Mouse (Mus musculus): ENCODE measurements at regions not wholly inside any gene's neighbourhood (a gene's known extent, or its start where the extent isn't known, plus 50 kb on each side); places are given as distances from the start of the nearest gene placed in this dataset.

- in situ Hi-C loops (cut with MseI, MboI), result no loop called here
Observed at GRCm38 (mm10) chr3:81482742-81483141, 446.5 kb downstream of the Pdgfc start.

DNA sequence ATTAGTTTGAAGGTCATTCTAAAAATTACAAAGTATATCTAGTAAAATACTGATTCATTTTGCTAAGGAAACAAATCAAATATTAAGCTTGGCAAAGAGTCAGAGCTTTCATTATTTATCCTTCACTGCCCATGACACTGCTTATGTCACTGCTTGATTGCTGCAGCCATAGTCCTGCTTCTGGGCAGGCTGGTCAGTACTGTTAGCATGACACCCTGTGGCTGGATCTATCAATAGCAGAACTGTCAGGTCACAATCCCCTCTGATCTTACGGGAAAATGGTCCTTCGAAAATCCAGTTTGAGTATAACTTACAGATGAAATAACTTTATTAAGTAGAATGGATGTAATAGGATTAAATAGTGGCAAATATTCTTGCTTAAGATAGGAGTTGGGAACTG lies 447.1 kb downstream of the Pdgfc start:
- in situ Hi-C loops (cut with MseI, MboI), result no loop called here

- in situ Hi-C loops (cut with MseI, MboI), result no loop called here
Observed at GRCm38 (mm10) chr3:81505316-81505715, 427.1 kb upstream of the Ctso start.

GRCm38 (mm10) chr3:81508611-81509010 lies 423.8 kb upstream of the Ctso start:
- in situ Hi-C loops (cut with MseI, MboI), result no loop called here

DNA sequence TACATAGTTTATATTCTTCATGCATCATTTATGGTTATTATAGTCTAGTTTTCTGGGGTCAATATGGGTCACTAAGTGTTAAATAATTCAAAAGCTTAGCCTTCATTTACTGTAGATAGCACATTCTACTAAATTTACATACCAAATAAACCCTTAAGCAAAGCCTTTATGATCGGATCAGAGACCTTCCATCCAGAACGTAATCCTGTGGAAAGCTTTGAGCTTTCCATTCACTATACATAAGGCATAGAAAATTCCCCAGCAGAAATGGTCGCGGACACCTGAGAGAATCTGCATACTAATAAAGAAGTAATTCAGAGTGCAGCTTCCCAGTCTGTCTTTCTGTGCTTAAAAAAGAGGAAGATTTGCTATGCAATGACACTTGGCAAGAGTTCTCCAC lies 410.6 kb upstream of the Ctso start:
- in situ Hi-C loops (cut with MseI, MboI), result no loop called here

GRCm38 (mm10) chr3:81530872-81531271 lies 401.5 kb upstream of the Ctso start:
- in situ Hi-C loops (cut with MseI, MboI), result no loop called here

GRCm38 (mm10) chr3:81535448-81536205 lies 396.8 kb upstream of the Ctso start:
- in situ Hi-C loops (cut with MseI, MboI), result no loop called here

- in situ Hi-C loops (cut with MseI, MboI), result no loop called here
Observed at GRCm38 (mm10) chr3:81554773-81555172, 377.6 kb upstream of the Ctso start.

GRCm38 (mm10) chr3:81562610-81563258 lies 369.7 kb upstream of the Ctso start:
- in situ Hi-C loops (cut with MseI, MboI), result no loop called here

DNA sequence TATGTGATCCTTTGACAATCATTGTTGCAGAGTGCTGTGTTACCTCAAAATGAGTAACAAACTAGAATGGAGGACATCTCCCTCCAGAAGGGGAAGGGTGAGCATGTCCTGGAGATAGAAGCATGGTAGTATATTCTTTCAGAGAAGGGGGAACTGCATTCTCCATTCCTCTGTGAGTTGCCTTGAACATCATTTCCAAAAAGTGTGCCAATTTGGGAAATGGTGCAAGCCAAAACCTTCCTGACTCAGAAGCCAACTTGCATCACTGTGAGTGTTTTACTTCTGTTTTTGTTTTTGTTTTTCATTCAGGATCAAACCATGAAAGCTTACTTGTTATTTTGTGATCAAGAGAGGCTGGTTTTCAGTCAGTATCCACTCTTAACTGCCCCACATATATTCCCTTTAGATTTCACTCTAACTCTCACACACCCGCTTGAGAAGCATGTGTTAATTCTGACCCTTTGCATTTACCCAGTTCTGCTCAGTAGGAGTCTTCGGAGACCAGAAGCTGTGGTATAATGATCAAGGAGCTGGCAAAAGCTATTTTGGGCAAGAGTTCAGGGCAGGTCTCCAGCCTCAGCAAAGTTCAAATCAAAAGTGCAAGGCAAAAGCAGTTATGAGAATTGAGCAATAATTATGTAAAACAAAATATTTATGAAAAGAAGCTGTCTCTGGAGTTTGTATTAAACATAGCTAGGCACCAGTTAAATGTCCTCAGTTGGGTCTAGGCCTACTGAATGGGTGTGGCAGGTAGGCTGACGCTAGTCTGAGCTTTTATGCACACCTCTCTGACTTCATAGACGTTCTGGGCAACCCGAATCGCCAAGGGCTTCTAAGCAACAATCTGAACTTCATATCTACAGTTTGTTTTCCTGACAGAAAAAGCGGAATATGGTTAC lies 368.3 kb upstream of the Ctso start:
- in situ Hi-C loops (cut with MseI, MboI), result no loop called here

DNA sequence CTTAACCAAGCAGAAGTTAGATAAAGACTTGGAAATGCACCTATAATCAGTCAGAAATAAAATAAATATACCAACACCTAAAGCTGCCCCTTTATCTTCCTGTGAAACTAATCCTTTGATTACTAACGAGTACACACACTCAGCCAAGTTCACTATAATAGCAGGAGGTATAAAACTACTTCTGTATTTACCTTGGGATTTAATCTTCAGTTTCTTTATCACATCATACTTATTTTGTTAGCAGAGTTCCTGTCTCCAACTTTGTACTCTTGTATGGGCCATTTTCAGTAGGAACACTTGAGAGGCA lies 367.7 kb upstream of the Ctso start:
- in situ Hi-C loops (cut with MseI, MboI), result no loop called here

- in situ Hi-C loops (cut with MseI, MboI), result no loop called here
Observed at GRCm38 (mm10) chr3:81583387-81584027, 348.9 kb upstream of the Ctso start.

GRCm38 (mm10) chr3:81589109-81589508 lies 343.3 kb upstream of the Ctso start:
- in situ Hi-C loops (cut with MseI, MboI), result no loop called here

GRCm38 (mm10) chr3:81629157-81629556 lies 303.2 kb upstream of the Ctso start:
- in situ Hi-C loops (cut with MseI, MboI), result no loop called here

GRCm38 (mm10) chr3:81658490-81658889 lies 273.9 kb upstream of the Ctso start:
- in situ Hi-C loops (cut with MseI, MboI), result no loop called here

GRCm38 (mm10) chr3:81661620-81662019 lies 270.8 kb upstream of the Ctso start:
- in situ Hi-C loops (cut with MseI, MboI), result no loop called here

- in situ Hi-C loops (cut with MseI, MboI), result no loop called here
Observed at GRCm38 (mm10) chr3:81666262-81666661, 266.1 kb upstream of the Ctso start.

GRCm38 (mm10) chr3:81676570-81676969 lies 255.8 kb upstream of the Ctso start:
- in situ Hi-C loops (cut with MseI, MboI), result no loop called here

DNA sequence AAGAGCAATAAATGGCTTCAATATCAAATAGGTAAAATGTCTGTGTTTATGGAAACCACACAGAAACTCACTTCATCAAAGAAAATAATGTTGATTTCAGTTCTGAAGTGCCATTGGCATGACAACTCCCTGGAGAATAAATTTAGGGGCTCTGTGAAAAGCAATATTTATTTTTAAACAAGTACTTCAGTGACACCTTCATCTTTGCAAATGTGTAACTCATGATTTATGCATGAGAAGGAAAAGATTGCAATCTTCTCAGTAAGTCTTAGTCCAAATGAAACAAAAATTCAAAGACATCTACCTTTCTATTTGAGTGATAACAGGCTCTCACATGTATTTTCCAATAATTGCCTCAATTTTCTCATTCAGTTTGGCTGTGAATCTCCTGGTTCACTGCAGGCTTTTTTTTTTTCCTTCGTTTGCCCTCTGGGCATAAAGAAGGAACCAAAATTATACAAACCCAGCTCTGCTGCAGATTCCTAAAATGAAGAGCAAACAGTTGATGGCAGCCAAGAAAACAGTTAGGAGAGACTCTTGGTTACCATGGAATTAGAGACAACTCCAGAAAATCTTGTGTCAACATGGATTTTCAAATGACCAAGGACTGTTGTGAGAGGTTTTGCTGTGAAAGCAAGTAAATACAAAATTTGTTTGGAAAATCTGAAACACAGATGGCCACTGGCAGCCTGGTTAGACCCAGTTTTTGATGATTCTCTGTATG lies 230.3 kb upstream of the Ctso start:
- in situ Hi-C loops (cut with MseI, MboI), result no loop called here

- in situ Hi-C loops (cut with MseI, MboI), result no loop called here
Observed at GRCm38 (mm10) chr3:81718911-81719310, 213.5 kb upstream of the Ctso start.

DNA sequence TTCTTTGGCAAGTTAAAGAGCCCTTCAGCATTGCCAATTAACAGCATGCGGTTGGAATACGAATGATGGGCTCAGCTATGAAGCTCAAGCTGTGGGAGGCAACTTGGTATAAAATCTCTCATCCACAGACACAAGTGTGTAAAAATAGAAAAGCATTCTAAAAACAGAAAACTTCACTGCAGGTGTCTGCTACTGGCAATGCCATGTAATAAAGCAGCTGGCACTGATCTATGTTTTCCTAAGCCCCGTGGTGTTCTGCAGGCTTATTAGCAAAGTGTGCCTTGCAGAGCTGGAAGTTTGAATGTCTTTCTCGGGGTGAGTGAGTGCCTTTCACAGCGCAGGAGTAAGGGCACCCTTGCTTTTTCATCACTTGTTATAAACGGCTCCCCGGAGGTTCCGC lies 196.9 kb upstream of the Ctso start:
- in situ Hi-C loops (cut with MseI, MboI), result no loop called here
